Mouse (Mus musculus) heart, embryonic 13.5 days (tissue): Measurements from ENCODE around the gene Nol12. TPM values are rescaled to one million over a fixed set of nuclear protein-coding genes. Genes with fewer than 3 reads are reported as not detected.
A peak's percentile ranks its signal among the peaks of the same experiment; 100 is the strongest.

Source experiments
- ATAC-seq: fragments of 200-750 bp; cut with Nextera tagmentation; 2 replicates; pipeline ENCODE4 v1.8.0; 2017; ENCODE audit warnings: moderate TSS enrichment; ENCODE audit not compliant: insufficient number of reproducible peaks, low FRiP score, low TSS enrichment; ENCODE audit errors: extremely low read depth
- H3K27ac ChIP-seq: fragments of 300-500 bp; sonication (generic); replicated peaks from 2 replicates; pipeline ENCODE4 v1.5.1; 2015; ENCODE audit warnings: moderate library complexity, mild to moderate bottlenecking, inconsistent platforms
- H3K27me3 ChIP-seq: fragments of 300-500 bp; sonication (generic); replicated peaks from 2 replicates; pipeline ENCODE4 v1.6.1; 2015; ENCODE audit warnings: mild to moderate bottlenecking, inconsistent platforms
- H3K36me3 ChIP-seq: fragments of 300-500 bp; sonication (generic); 2 replicates; pipeline ENCODE4 v1.6.1; 2015; ENCODE audit warnings: mild to moderate bottlenecking, inconsistent platforms
- H3K4me1 ChIP-seq: fragments of 300-500 bp; sonication (generic); 2 replicates; pipeline ENCODE4 v1.6.1; 2015; ENCODE audit warnings: inconsistent platforms
- H3K4me2 ChIP-seq: fragments of 300-500 bp; sonication (generic); 2 replicates; pipeline ENCODE4 v1.6.1; 2015; ENCODE audit warnings: inconsistent platforms, mild to moderate bottlenecking, moderate library complexity
- H3K4me3 ChIP-seq: fragments of 300-500 bp; sonication (generic); 2 replicates; pipeline ENCODE4 v1.5.1; 2015; ENCODE audit warnings: moderate library complexity, mild to moderate bottlenecking, inconsistent platforms
- H3K9ac ChIP-seq: fragments of 300-500 bp; sonication (generic); 2 replicates; pipeline ENCODE4 v1.6.1; 2015; ENCODE audit warnings: inconsistent platforms, mild to moderate bottlenecking, moderate library complexity
- H3K9me3 ChIP-seq: fragments of 300-500 bp; sonication (generic); 2 replicates; pipeline ENCODE4 v1.6.1; 2016; ENCODE audit warnings: inconsistent platforms
- WGBS: fragments of 180-500 bp; shearing (Covaris S2); methylation state at CpG from one replicate; pipeline ENCODE4 v1.1.7; 2015; ENCODE audit warnings: mixed read lengths; 5-methylcytosine and 5-hydroxymethylcytosine counted together
- polyA plus RNA-seq: library from polyadenylated mRNA; unstranded; fragments of >200 nt; fragmentation: Nextera tagmentation; extraction: Ambion mirVana; gene quantifications from 2 replicates; pipeline ENCODE4 v1.2.1, GENCODE M21; 2015

The Nol12 gene
- polyA plus RNA-seq, 1 experiment from 2014 or later = 42.9 TPM

DNA sequence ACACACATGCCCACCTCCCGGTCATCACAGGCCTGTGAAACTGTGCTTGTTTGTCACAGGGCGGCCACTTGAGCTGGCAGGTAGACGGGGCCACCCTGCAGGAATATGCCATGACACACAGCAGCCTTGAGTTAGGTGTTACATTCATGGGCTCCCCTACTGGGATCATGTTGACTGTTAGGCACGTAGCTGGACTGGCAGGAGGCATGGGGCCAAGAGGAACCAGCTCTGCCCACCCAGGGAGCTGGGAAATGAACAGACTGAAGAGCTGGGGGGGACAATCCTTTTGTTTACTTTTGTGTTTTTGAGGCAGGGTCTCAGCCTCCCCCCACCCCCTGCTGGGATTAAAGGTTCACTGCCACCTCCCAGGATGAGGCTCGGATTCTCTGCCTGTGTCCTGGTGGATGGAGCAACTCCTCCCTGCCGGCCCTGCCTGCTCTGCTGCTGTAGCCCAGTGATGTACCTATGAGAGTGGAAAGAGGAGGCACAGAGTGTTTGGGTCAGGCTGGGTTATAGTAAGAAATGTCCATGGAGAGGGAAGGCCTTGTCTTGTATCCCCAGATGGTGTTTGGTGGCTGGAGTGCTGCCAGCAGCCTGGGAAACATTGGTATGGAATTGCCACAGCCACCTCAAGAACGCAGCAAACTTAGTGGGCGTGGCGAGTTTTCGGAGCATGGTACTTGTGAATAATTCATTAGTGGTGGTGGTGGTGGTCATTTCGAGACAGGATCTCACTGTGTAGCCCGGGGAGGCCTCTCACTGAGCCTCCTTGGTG, 18.5 kb upstream of the Nol12 start:
- no peak overlapping the region for H3K27ac ChIP-seq
- H3K4me2 ChIP-seq = peak overlapping the region; percentile 94
- H3K9me3 ChIP-seq = no peaks in the 10 kb centered on the region
- 67% methylated on average over 12 of the region's 12 CpGs for WGBS
- no peak for ATAC-seq
- H3K4me3 ChIP-seq = peak overlapping the region; percentile 61
- peaks cover 23% of the 10 kb centered on the region for H3K36me3 ChIP-seq
- H3K9ac ChIP-seq = peak overlapping the region; percentile 58
- H3K4me1 ChIP-seq = peaks cover 30% of the 10 kb centered on the region
- H3K27me3 ChIP-seq = 0 out of 2 replicates have a peak, but pooled peaks cover 4% of the 10 kb centered on the region

- Histone ChIP-seq H3K4me1 (peaks cover 30% of the 10 kb centered on the region), H3K9ac (no peak overlapping the region), H3K9me3 (no peaks in the 10 kb centered on the region), H3K27me3 (0 out of 2 replicates have a peak, but pooled peaks cover 4% of the 10 kb centered on the region), H3K4me3 (no peak overlapping the region), H3K4me2 (no peak overlapping the region), H3K36me3 (peaks cover 13% of the 10 kb centered on the region), H3K27ac (no peak overlapping the region)
- no peak for ATAC-seq
- 91% methylated on average over 23 of the region's 23 CpGs for WGBS
Observed at GRCm38 (mm10) chr15:78918126-78918525, 16.6 kb upstream of the Nol12 start.

DNA sequence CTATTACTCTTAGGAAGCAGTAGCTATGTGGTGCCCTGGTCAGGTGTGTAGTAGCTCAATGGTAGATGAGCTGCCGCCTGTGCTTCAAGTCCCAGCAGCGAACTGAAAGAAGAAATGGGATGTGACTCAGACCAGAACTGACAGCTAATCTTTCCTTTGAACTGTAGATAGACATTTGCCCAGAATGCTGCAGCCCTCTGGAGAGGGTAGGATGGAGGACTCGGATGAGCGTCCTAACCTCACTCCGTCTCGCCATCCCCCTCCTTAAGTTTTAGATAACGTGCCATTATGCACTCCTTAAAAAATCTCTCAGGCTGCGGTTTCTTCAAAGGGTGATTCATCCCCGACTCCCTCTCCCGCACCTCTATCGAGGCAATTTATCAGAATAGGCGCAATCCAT, 14.8 kb upstream of the Nol12 start:
- Histone ChIP-seq H3K4me3 (no peak overlapping the region), H3K27me3 (0 out of 2 replicates have a peak, but pooled peaks cover 4% of the 10 kb centered on the region), H3K9me3 (no peaks in the 10 kb centered on the region), H3K4me2 (no peak overlapping the region), H3K4me1 (peaks cover 23% of the 10 kb centered on the region), H3K36me3 (peaks cover 13% of the 10 kb centered on the region), H3K27ac (no peak overlapping the region), H3K9ac (no peak overlapping the region)
- no peak for ATAC-seq
- 58% methylated on average over 12 of the region's 12 CpGs for whole genome bisulfite sequencing

DNA sequence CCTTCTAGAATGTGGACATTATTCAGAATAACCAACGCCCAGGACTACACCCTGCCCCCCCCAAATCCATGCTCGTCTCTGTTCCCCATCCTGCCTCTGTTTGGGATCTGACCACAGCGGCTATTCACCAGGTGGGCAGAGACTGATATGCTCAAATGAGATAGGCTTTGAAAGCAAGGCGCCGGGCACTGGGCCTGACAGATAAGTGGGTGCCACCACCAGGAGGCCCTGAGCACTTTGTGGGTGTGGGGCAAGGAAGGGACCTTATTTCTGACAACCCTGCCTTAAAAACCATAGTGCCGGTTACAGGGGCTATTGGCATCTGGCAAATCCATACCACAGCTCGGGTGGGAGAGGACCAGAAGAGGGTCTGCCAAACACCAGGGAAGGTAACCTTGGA, 12.0 kb upstream of the Nol12 start:
- no peak for ATAC-seq
- H3K9me3 ChIP-seq = no peaks in the 10 kb centered on the region
- H3K4me2 ChIP-seq = no peak overlapping the region
- no peak overlapping the region for H3K4me3 ChIP-seq
- H3K4me1 ChIP-seq = peaks cover 36% of the 10 kb centered on the region
- H3K27ac ChIP-seq = no peak overlapping the region
- no peak overlapping the region for H3K9ac ChIP-seq
- WGBS = 71% methylated on average over 7 of the region's 7 CpGs
- H3K27me3 ChIP-seq = no peaks in the 10 kb centered on the region
- peaks cover 12% of the 10 kb centered on the region for H3K36me3 ChIP-seq

DNA sequence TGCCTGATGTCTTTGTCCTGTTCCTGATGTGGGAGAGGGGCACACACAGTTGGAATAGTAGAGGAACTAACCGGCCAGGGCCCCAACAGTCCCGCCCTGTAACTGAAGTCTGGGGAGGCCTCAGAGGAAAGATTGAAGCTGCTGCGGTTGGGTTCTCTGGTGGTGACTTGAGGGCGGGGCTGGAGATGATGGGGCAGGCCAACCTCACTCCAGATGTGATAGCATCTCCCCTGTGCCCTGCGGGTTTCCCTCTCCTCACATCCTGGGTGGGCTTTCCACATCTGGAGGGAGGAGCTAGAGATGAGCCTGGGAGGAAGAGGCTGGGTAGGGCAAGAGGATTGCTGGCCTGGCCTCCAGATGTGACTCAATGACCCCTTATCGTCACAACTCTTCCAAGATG, 11.1 kb upstream of the Nol12 start:
- Histone ChIP-seq H3K4me3 (no peak overlapping the region), H3K27ac (0 out of 2 replicates have a peak overlapping the region, but pooled peaks have one; percentile 20), H3K36me3 (peaks cover 8% of the 10 kb centered on the region; the same call in 1 of the 2 replicates), H3K9ac (no peak overlapping the region), H3K9me3 (no peaks in the 10 kb centered on the region), H3K4me2 (no peak overlapping the region), H3K4me1 (peaks cover 43% of the 10 kb centered on the region), H3K27me3 (no peaks in the 10 kb centered on the region)
- no peak for ATAC-seq
- WGBS = 55% methylated on average over 6 of the region's 6 CpGs

DNA sequence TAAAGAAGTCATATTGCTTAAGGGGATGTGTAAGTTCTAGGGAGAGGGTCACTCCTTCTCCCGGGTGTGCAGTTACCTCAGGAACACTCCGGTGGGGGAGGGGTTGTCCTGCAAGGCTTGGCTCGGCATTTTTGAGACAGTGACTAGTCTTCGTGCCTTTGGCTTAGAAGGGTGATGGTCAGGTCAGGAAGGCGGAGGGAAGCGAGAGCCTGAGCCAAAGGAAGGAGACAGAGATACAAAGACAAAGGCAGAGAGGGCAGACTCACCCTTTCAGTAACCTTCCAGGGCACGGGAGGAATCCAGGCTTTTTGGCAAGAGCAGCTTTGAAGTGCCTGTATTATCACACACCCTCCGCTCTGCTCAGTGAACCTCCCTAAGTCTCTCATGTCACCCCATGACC, 9.6 kb upstream of the Nol12 start:
- H3K4me3 ChIP-seq = no peak overlapping the region
- peaks cover 15% of the 10 kb centered on the region for H3K36me3 ChIP-seq
- no peak for ATAC-seq
- no peaks in the 10 kb centered on the region for H3K9me3 ChIP-seq
- H3K27me3 ChIP-seq = no peaks in the 10 kb centered on the region
- H3K4me2 ChIP-seq = peak overlapping the region; percentile 86
- peak overlapping the region; percentile 96 for H3K27ac ChIP-seq
- WGBS = 34% methylated on average over 8 of the region's 8 CpGs
- peaks cover 42% of the 10 kb centered on the region for H3K4me1 ChIP-seq
- H3K9ac ChIP-seq = peak overlapping the region; percentile 85; the same call in 1 of the 2 replicates

DNA sequence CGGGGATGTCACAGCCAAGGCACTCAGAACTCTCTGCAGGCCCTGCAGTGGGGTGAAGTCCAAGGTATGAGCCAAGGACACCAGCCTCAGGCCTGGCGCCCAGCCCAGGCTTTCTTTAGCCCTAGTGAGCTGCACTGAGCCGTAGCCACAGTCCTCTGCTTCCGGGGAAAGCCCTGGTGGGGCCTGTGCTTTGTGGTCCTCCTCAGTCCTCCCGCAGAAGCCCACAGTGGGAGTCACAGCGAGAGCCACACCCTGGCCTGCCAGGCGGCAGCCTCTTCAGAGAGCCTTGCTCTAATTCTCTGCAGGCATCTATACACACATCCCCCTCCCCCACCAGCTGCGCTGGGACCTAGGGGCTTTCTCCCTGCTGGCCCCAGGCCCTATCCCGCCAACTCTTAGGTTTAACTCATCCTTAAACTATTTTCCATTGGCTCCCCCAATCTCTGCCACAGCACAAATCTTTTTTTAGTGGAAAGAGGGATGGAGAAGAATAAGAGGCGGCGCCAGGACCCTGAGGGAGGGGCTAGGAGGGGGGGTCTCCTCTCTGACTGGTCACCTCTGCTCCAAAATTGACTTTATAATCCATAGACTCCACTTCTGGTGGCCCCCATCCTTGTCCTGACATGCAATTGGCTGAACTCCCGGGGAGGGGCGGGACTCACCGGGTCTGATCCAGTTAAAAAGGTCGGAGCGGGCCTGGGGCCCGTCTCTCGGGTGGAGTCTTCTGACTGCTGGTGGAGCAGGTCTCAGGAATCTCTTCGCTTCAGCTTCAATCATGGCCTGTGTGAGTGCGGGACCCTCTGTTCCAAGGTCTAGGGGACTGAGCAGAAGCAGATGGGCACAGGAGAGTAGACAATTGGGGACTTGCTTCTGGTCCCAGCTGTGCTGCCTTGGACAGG, 8.5 kb upstream of the Nol12 start, which contains the start of gene Lgals1:
Gene Lgals1, plus strand, starts transcription at position 705 of the 899 bp plus-strand sequence.
- H3K4me2 ChIP-seq = peak within 1 kb of the TSS; percentile 86
- ATAC-seq = peak; percentile 56
- WGBS = 6% methylated on average over 20 of the region's 20 CpGs
- H3K4me1 ChIP-seq = peaks cover 45% of the 10 kb centered on the region
- peak within 1 kb of the TSS; percentile 85 for H3K9ac ChIP-seq
- H3K27ac ChIP-seq = peak within 1 kb of the TSS; percentile 96
- H3K9me3 ChIP-seq = no peaks in the 10 kb centered on the region
- peaks cover 19% of the 10 kb centered on the region for H3K36me3 ChIP-seq
- peak within 1 kb of the TSS; percentile 60 for H3K4me3 ChIP-seq
- no peaks in the 10 kb centered on the region for H3K27me3 ChIP-seq

GRCm38 (mm10) chr15:78927021-78927787, 7.5 kb upstream of the Nol12 start:
- no peak for ATAC-seq
- WGBS = 18% methylated on average over 15 of the region's 15 CpGs

GRCm38 (mm10) chr15:78927788-78928457, 6.8 kb upstream of the Nol12 start:
- Histone ChIP-seq H3K27me3 (no peaks in the 10 kb centered on the region), H3K4me2 (peak overlapping the region; percentile 86), H3K4me1 (peaks cover 46% of the 10 kb centered on the region), H3K27ac (peak overlapping the region; percentile 96), H3K9ac (peak overlapping the region; percentile 85), H3K36me3 (peaks cover 19% of the 10 kb centered on the region), H3K4me3 (peak overlapping the region; percentile 60), H3K9me3 (no peaks in the 10 kb centered on the region)
- ATAC-seq = peak; percentile 43
- WGBS = 1% methylated on average over 33 of the region's 35 CpGs

More at GRCm38 (mm10) chr15:78927021-78927787, 7.5 kb upstream of the Nol12 start:
- Histone ChIP-seq H3K9ac (peak overlapping the region; percentile 85), H3K4me2 (peak overlapping the region; percentile 86), H3K27ac (peak overlapping the region; percentile 96), H3K27me3 (no peaks in the 10 kb centered on the region), H3K4me1 (peaks cover 46% of the 10 kb centered on the region), H3K36me3 (peaks cover 19% of the 10 kb centered on the region), H3K4me3 (peak overlapping the region; percentile 60), H3K9me3 (no peaks in the 10 kb centered on the region)

GRCm38 (mm10) chr15:78928539-78928938, 6.2 kb upstream of the Nol12 start:
- ATAC-seq = no peak
- H3K9ac ChIP-seq = peak overlapping the region; percentile 85

More at GRCm38 (mm10) chr15:78928539-78928938, 6.2 kb upstream of the Nol12 start:
- Histone ChIP-seq H3K9me3 (no peaks in the 10 kb centered on the region), H3K27ac (peak overlapping the region; percentile 96), H3K4me2 (peak overlapping the region; percentile 86), H3K4me3 (peak overlapping the region; percentile 60), H3K36me3 (peaks cover 19% of the 10 kb centered on the region), H3K27me3 (no peaks in the 10 kb centered on the region), H3K4me1 (peaks cover 46% of the 10 kb centered on the region)
- WGBS = 48% methylated on average over 8 of the region's 8 CpGs
